Mouse (Mus musculus) myocyte (in vitro differentiated cells): ENCODE measurements around the gene Cd84.

Experiments used
- CEBPB ChIP-seq: IDR thresholded peaks from 2 replicates; pipeline ENCODE4 v1.6.1; 2011; ENCODE audit warnings: mild to moderate bottlenecking, moderate library complexity; ENCODE audit not compliant: poor library complexity, insufficient read depth, severe bottlenecking
- E2F4 ChIP-seq: IDR thresholded peaks from one replicate; pipeline ENCODE4 v1.6.1; 2011; ENCODE audit warnings: mild to moderate bottlenecking, control low read depth, moderate library complexity; ENCODE audit not compliant: insufficient read depth
- MAX ChIP-seq: IDR thresholded peaks from one replicate; pipeline ENCODE4 v1.6.1; 2011; ENCODE audit warnings: low read depth, mild to moderate bottlenecking, control low read depth
- MYOD1 ChIP-seq, 3 experiments: IDR thresholded peaks; one replicate each; pipeline ENCODE4 v1.6.1; 2011; ENCODE audit warnings: control low read depth in 2 of 3, low read depth in 2 of 3, mild to moderate bottlenecking in 2 of 3, moderate library complexity in 1 of 3; ENCODE audit not compliant: insufficient read length in 2 of 3, control insufficient read depth in 1 of 3
- MYOG ChIP-seq, 3 experiments: IDR thresholded peaks; one replicate each; pipeline ENCODE4 v1.6.1; 2011; ENCODE audit warnings: control low read depth in 2 of 3, low read depth in 2 of 3, mild to moderate bottlenecking in 2 of 3; ENCODE audit not compliant: insufficient read length in 2 of 3, control insufficient read depth in 1 of 3, insufficient read depth in 1 of 3
- POLR2A ChIP-seq: IDR thresholded peaks from one replicate; pipeline ENCODE4 v1.6.1; 2011; ENCODE audit warnings: low read depth, mild to moderate bottlenecking, control low read depth, moderate library complexity; ENCODE audit not compliant: insufficient read length
- POLR2AphosphoS2 ChIP-seq: IDR thresholded peaks from one replicate; pipeline ENCODE4 v1.6.1; 2011; ENCODE audit warnings: low read depth, control low read depth; ENCODE audit not compliant: insufficient read length
- SRF ChIP-seq: IDR thresholded peaks from one replicate; pipeline ENCODE4 v1.6.1; 2011; ENCODE audit warnings: low read depth; ENCODE audit not compliant: control insufficient read depth, insufficient read length
- TCF12 ChIP-seq: IDR thresholded peaks from one replicate; pipeline ENCODE4 v1.6.1; 2011; ENCODE audit warnings: mild to moderate bottlenecking, control low read depth; ENCODE audit not compliant: poor library complexity, insufficient read depth, severe bottlenecking
- TCF3 ChIP-seq: IDR thresholded peaks from one replicate; pipeline ENCODE4 v1.6.1; 2011; ENCODE audit warnings: low read depth, control low read depth; ENCODE audit not compliant: insufficient read length
- USF1 ChIP-seq: IDR thresholded peaks from one replicate; pipeline ENCODE4 v1.6.1; 2011; ENCODE audit warnings: low read depth, mild to moderate bottlenecking, control low read depth, moderate library complexity

GRCm38 (mm10) chr1:171917305-171918039 lies 78.0 kb downstream of the Cd84 start, which contains the start of gene Slamf6:
- TF ChIP-seq POLR2A (no peak), USF1 (no peak), MYOG (IDR thresholded peaks at IDR 0.05; ENCODE audit: control insufficient read depth in 1 of 3, insufficient read depth in 1 of 3, insufficient read length in 2 of 3, low read depth in 2 of 3) (no peak), MAX (no peak), SRF (no peak), POLR2AphosphoS2 (no peak), CEBPB (no peak), MYOD1 (IDR thresholded peaks at IDR 0.05; ENCODE audit: control insufficient read depth in 1 of 3, insufficient read length in 2 of 3, low read depth in 2 of 3) (no peak), TCF12 (no peak), E2F4 (no peak), TCF3 (no peak)
